Mouse (Mus musculus) erythroblast, embryonic 14.5 days (primary cell): ENCODE results near the gene Lbx1.

Experiments used
- GATA1 ChIP-seq: IDR thresholded peaks from 2 replicates; pipeline ENCODE4 v1.6.1; 2012; ENCODE audit warnings: low read length, inconsistent platforms, mixed read lengths
- TAL1 ChIP-seq: IDR thresholded peaks from 3 replicates; pipeline ENCODE4 v1.6.1; 2012; ENCODE audit warnings: low read length, inconsistent platforms, mixed read lengths

DNA sequence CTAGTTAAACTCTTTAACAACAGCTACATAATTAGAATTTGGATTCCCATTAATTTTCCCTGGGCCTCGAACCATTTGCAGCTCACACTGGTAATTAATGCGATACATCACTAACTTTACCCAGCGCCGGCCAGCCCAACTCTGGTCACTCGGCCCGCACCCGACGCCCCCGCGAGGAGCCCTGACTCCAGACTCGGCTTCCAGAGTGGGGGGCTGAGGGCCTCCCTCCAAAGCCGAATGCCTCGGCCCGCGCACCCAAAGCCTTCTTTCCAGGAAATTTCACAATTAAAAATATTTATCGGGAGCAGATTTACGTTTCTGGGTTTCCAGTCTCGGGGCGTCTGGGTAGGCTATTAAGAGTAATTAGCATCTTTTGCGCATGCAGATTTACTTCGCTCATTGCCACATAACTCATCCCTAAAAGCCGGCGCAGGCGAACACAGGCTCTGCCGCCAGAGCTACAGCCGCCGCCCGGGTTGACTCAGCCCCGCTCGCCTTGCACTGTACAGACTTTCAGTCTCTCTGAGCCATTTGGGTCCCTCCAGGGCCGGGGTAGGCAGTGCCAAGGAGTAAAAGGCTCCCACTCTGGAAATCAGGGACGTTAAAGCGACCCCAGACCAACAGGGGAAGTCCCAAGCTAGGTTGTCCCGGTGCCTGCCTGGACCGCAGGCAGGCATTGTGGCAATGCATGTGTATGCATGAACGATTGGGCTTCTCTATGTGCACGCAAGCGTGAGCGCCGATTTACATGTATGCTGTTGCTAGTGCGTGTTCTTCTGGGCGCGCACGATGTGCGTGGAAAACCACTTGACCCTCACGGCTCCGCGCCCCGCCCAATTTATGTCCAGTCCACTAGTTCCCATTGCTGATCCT, 12.0 kb downstream of the Lbx1 start:
- no peak for TF ChIP-seq GATA1
- TF ChIP-seq TAL1: no peak
